Mouse (Mus musculus) heart, embryonic 13.5 days (tissue): ENCODE results near the gene Ndc1. TPM values are rescaled to one million over a fixed set of nuclear protein-coding genes. Genes with fewer than 3 reads are reported as not detected.

Experiments
- microRNA-seq: library from miRNA; unstranded; fragments of <30 nt; microRNA quantifications from one replicate; pipeline ENCODE4, GENCODE M21; 2016
- polyA plus RNA-seq: library from polyadenylated mRNA; unstranded; fragments of >200 nt; fragmentation: Nextera tagmentation; extraction: Ambion mirVana; gene quantifications from 2 replicates; pipeline ENCODE4 v1.2.1, GENCODE M21; 2015

Ndc1 gene
- polyA plus RNA-seq, 1 experiment from 2014 or later, result 24.8 TPM

Small RNA genes within 50 kb of the gene (microRNA-seq; reads per million reads assigned to microRNA genes)
- gene Gm24804, result not detected

Other genes with a start within 250 kb of the Ndc1 start
- gene Tmem59, start 189.4 kb upstream of the Ndc1 start, polyA plus RNA-seq, result 327 TPM in 2 replicates
- gene Tceanc2, start 188.7 kb upstream of the Ndc1 start, polyA plus RNA-seq, result 14.5 and 15.2 TPM in 2 replicates
- not detected in 2 replicates for gene Ldlrad1, start 158.6 kb upstream of the Ndc1 start, polyA plus RNA-seq
- 53.5 and 56.9 TPM in 2 replicates for gene Lrrc42, start 114.3 kb upstream of the Ndc1 start, polyA plus RNA-seq
- gene Hspb11, start 114.2 kb upstream of the Ndc1 start, polyA plus RNA-seq, result 33.4 and 36.2 TPM in 2 replicates
- gene Dio1, start 60.6 kb upstream of the Ndc1 start, polyA plus RNA-seq, result not detected in 2 replicates
- 42.7 and 44.3 TPM in 2 replicates for gene Yipf1, start 53.4 kb upstream of the Ndc1 start, polyA plus RNA-seq
- 0.12 and 0.64 TPM in 2 replicates for gene Glis1, start 66.8 kb downstream of the Ndc1 start, polyA plus RNA-seq